Mouse (Mus musculus): Measurements from ENCODE around the gene Pde4d. TPM values are rescaled to one million over a fixed set of nuclear protein-coding genes. Genes with fewer than 3 reads are reported as not detected.

Pde4d gene
- total and polyA plus RNA-seq, 3 experiments: 18.5 to 18.8 TPM; not detected in 1

DNA sequence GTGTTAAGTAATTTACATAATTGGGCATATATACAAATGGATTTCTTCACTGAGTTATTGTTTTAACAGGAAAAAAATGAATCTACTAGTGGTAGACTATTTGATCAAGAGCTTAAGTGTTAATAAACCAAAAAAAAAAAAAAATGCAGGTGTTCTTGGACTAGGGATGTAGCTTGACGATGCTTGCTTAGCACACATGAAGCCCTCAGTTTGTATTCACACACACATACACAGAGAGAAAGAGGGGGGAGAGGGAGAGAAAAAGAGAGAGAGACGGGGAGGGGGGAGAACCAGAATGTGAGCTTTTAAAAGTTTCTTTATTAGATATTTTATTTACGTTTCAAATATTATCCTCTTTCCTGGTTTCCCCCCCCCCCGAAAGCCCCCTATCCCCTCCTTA is 740.9 kb downstream of the Pde4d start:
- Histone ChIP-seq H3K79me2 (ENCODE audit: control insufficient read depth, insufficient read depth, low read length, poor library complexity) (no peaks in the 10 kb centered on the region), H3K36me3 (ENCODE audit: control insufficient read depth in 1 of 2, insufficient read depth in 2 of 2, low read length in 2 of 2) (no peaks in the 10 kb centered on the region), H3K4me1 (ENCODE audit: control insufficient read depth in 1 of 2, insufficient read depth in 2 of 2, low read length in 2 of 2) (no peaks in the 10 kb centered on the region), H3K9ac (ENCODE audit: control insufficient read depth, low read depth, low read length, poor library complexity, severe bottlenecking) (no peak overlapping the region), H3K27ac (ENCODE audit: control insufficient read depth, low read depth, low read length) (no peak overlapping the region), H3K4me3 (ENCODE audit: control insufficient read depth in 1 of 2, insufficient read depth in 1 of 2, low read depth in 2 of 2, low read length in 2 of 2) (no peak overlapping the region), H3K27me3 (ENCODE audit: control insufficient read depth in 1 of 2, insufficient read depth in 2 of 2, low read length in 2 of 2) (peaks cover 0 to 1% of the 10 kb centered on the region in 2 experiments; a peak in 2 of 4 replicates), H3K9me3 (replicated peaks; ENCODE audit: insufficient read depth, low read length) (no peaks in the 10 kb centered on the region)
- no peak for DNase-seq (ENCODE audit: low read depth, low spot score)
- TF ChIP-seq NELFE (IDR thresholded peaks at IDR 0.05; ENCODE audit: low read depth, low read length) (no peak), MEF2A (IDR thresholded peaks at IDR 0.05; ENCODE audit: extremely low read depth, insufficient replicate concordance, low read depth, low read length, poor library complexity, severe bottlenecking) (no peak), POLR2A (IDR thresholded peaks at IDR 0.05; ENCODE audit: control insufficient read depth in 1 of 2, insufficient read depth in 1 of 2, low read depth in 1 of 2, low read length in 2 of 2, poor library complexity in 1 of 2) (no peak), TAL1 (IDR thresholded peaks at IDR 0.05; ENCODE audit: low read length) (no peak), MAZ (IDR thresholded peaks at IDR 0.05; ENCODE audit: low read depth, low read length) (no peak), HCFC1 (IDR thresholded peaks at IDR 0.05; ENCODE audit: low read depth, low read length) (no peak), ZNF384 (IDR thresholded peaks at IDR 0.05; ENCODE audit: low read depth, low read length) (no peak), ZC3H11A (IDR thresholded peaks at IDR 0.05; ENCODE audit: low read depth, low read length) (no peak)

DNA sequence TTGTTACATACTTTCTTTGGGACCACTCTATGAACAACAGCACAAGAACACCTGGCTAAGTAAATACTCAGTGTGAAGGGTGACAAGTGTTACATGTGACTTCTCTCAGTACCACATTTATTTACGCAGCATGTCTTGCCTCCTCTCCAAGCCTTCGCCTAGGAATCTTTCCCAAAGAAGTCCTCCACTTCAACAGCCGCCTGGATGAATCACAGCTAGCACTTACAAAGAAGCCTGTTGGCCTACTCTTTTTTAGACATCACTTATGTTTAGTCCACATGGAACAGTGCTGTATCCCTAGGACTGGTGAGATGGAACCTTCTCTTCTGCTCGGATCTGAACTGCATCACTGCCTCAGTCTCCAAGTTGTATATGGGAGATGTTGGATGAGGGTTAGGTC is 741.4 kb downstream of the Pde4d start:
- Histone ChIP-seq H3K9me3 (replicated peaks; ENCODE audit: insufficient read depth, low read length) (no peaks in the 10 kb centered on the region), H3K9ac (ENCODE audit: control insufficient read depth, low read depth, low read length, poor library complexity, severe bottlenecking) (no peak overlapping the region), H3K4me3 (ENCODE audit: control insufficient read depth in 1 of 2, insufficient read depth in 1 of 2, low read depth in 2 of 2, low read length in 2 of 2) (no peak overlapping the region), H3K27ac (ENCODE audit: control insufficient read depth, low read depth, low read length) (no peak overlapping the region), H3K36me3 (ENCODE audit: control insufficient read depth in 1 of 2, insufficient read depth in 2 of 2, low read length in 2 of 2) (no peaks in the 10 kb centered on the region), H3K79me2 (ENCODE audit: control insufficient read depth, insufficient read depth, low read length, poor library complexity) (no peaks in the 10 kb centered on the region), H3K4me1 (ENCODE audit: control insufficient read depth in 1 of 2, insufficient read depth in 2 of 2, low read length in 2 of 2) (no peaks in the 10 kb centered on the region), H3K27me3 (ENCODE audit: control insufficient read depth in 1 of 2, insufficient read depth in 2 of 2, low read length in 2 of 2) (peaks cover 0 to 1% of the 10 kb centered on the region in 2 experiments; a peak in 2 of 4 replicates)
- DNase-seq (ENCODE audit: low read depth, low spot score): no peak
- TF ChIP-seq MEF2A (IDR thresholded peaks at IDR 0.05; ENCODE audit: extremely low read depth, insufficient replicate concordance, low read depth, low read length, poor library complexity, severe bottlenecking) (no peak), MXI1 (IDR thresholded peaks at IDR 0.05; ENCODE audit: low read depth, low read length) (no peak), ZKSCAN1 (IDR thresholded peaks at IDR 0.05; ENCODE audit: low read depth, low read length) (no peak), SIN3A (IDR thresholded peaks at IDR 0.05; ENCODE audit: low read length) (no peak), ZNF384 (IDR thresholded peaks at IDR 0.05; ENCODE audit: low read depth, low read length) (no peak), POLR2AphosphoS2 (IDR thresholded peaks at IDR 0.05; ENCODE audit: low read length) (no peak), E2F4 (IDR thresholded peaks at IDR 0.05; ENCODE audit: borderline replicate concordance, low read depth, low read length) (no peak), GABPA (IDR thresholded peaks at IDR 0.05; ENCODE audit: low read depth, low read length) (no peak), GATA1 (IDR thresholded peaks at IDR 0.05; ENCODE audit: low read depth, low read length) (no peak), BHLHE40 (IDR thresholded peaks at IDR 0.05; ENCODE audit: borderline replicate concordance, low read depth, low read length) (no peak), MAX (IDR thresholded peaks at IDR 0.05; ENCODE audit: low read length) (no peak), CTCF (IDR thresholded peaks at IDR 0.05 in 2 of 3, conservative IDR thresholded peaks at IDR 0.05 in 1 of 3; ENCODE audit: control insufficient read depth in 1 of 3, insufficient read depth in 1 of 3, low read depth in 2 of 3, low read length in 3 of 3, poor library complexity in 1 of 3, severe bottlenecking in 1 of 3) (no peak), RAD21 (IDR thresholded peaks at IDR 0.05; ENCODE audit: low read depth, low read length) (no peak), MYB (IDR thresholded peaks at IDR 0.05; ENCODE audit: low read depth, low read length) (no peak), NRF1 (IDR thresholded peaks at IDR 0.05; ENCODE audit: insufficient read depth, low read depth, low read length, poor library complexity, severe bottlenecking) (no peak), HCFC1 (IDR thresholded peaks at IDR 0.05; ENCODE audit: low read depth, low read length) (no peak)

Data from MEL (cell line).